Mouse (Mus musculus) MEL (cell line): ENCODE measurements at regions not wholly inside any gene's neighbourhood (a gene's known extent, or its start where the extent isn't known, plus 50 kb on each side); places are given as distances from the start of the nearest gene placed in this dataset.

ENCODE experiments used
- DNase-seq: peaks from one replicate; pipeline ENCODE4 v3.0.0; 2011; ENCODE audit warnings: low read depth, low spot score
- H3K27ac ChIP-seq: 2 replicates; pipeline ENCODE4 v1.5.1; 2012; ENCODE audit warnings: low read depth, mild to moderate bottlenecking, control low read depth, low read length, moderate library complexity; ENCODE audit not compliant: control insufficient read depth
- H3K27me3 ChIP-seq, 2 experiments: fragments of 150-350 bp in 1 of 2; sonication (generic) in 1 of 2; 2 replicates each; pipeline ENCODE4 v1.6.1; 2012; ENCODE audit warnings: low read length in 2 of 2, mild to moderate bottlenecking in 2 of 2, improper control_type of control experiment in 1 of 2, moderate library complexity in 1 of 2; ENCODE audit not compliant: insufficient read depth in 2 of 2, control insufficient read depth in 1 of 2
- H3K36me3 ChIP-seq, 2 experiments: 2 replicates each; pipeline ENCODE4 v1.6.1; 2012 to 2014; ENCODE audit warnings: low read length in 2 of 2, improper control_type of control experiment in 1 of 2, inconsistent platforms in 1 of 2, mild to moderate bottlenecking in 1 of 2; ENCODE audit not compliant: insufficient read depth in 2 of 2, control insufficient read depth in 1 of 2
- H3K4me1 ChIP-seq, 2 experiments: fragments of 150-350 bp in 1 of 2; sonication (generic) in 1 of 2; 2 replicates each; pipeline ENCODE4 v1.6.1; 2012; ENCODE audit warnings: low read length in 2 of 2, improper control_type of control experiment in 1 of 2, mild to moderate bottlenecking in 1 of 2; ENCODE audit not compliant: insufficient read depth in 2 of 2, control insufficient read depth in 1 of 2
- H3K4me3 ChIP-seq, 2 experiments: fragments of 150-350 bp in 1 of 2; sonication (generic) in 1 of 2; 2 replicates each; pipeline ENCODE4 v1.5.1; 2012; ENCODE audit warnings: low read depth in 2 of 2, low read length in 2 of 2, mild to moderate bottlenecking in 2 of 2, moderate library complexity in 2 of 2, control low read depth in 1 of 2, improper control_type of control experiment in 1 of 2; ENCODE audit not compliant: control insufficient read depth in 1 of 2, insufficient read depth in 1 of 2
- H3K79me2 ChIP-seq: 2 replicates; pipeline ENCODE4 v1.6.1; 2012; ENCODE audit warnings: mild to moderate bottlenecking, low read length, moderate library complexity; ENCODE audit not compliant: control insufficient read depth, poor library complexity, insufficient read depth
- H3K9ac ChIP-seq: 2 replicates; pipeline ENCODE4 v1.6.1; 2012; ENCODE audit warnings: low read depth, mild to moderate bottlenecking, control low read depth, low read length, moderate library complexity; ENCODE audit not compliant: control insufficient read depth, poor library complexity, severe bottlenecking
- H3K9me3 ChIP-seq: fragments of 150-350 bp; sonication (generic); replicated peaks from 2 replicates; pipeline ENCODE4 v1.6.1; 2012; ENCODE audit warnings: mild to moderate bottlenecking, low read length, improper control_type of control experiment, moderate library complexity; ENCODE audit not compliant: insufficient read depth
- HCFC1 ChIP-seq: IDR thresholded peaks from 2 replicates; pipeline ENCODE4 v1.6.1; 2012; ENCODE audit warnings: low read depth, mild to moderate bottlenecking, inconsistent platforms, low read length, improper control_type of control experiment, moderate library complexity
- JUND ChIP-seq: IDR thresholded peaks from 2 replicates; pipeline ENCODE4 v1.6.1; 2011; ENCODE audit warnings: low read depth, mild to moderate bottlenecking, improper control_type of control experiment, low read length
- MAZ ChIP-seq: IDR thresholded peaks from 2 replicates; pipeline ENCODE4 v1.6.1; 2012; ENCODE audit warnings: low read depth, mild to moderate bottlenecking, inconsistent platforms, low read length, improper control_type of control experiment
- MEF2A ChIP-seq: IDR thresholded peaks from 2 replicates; pipeline ENCODE4 v1.6.1; 2014; ENCODE audit warnings: low read depth, mild to moderate bottlenecking, inconsistent platforms, low read length, improper control_type of control experiment; ENCODE audit not compliant: poor library complexity, insufficient replicate concordance, severe bottlenecking; ENCODE audit errors: extremely low read depth
- POLR2A ChIP-seq, 2 experiments: IDR thresholded peaks; 2 replicates each; pipeline ENCODE4 v1.6.1; 2011 to 2012; ENCODE audit warnings: low read length in 2 of 2, mild to moderate bottlenecking in 2 of 2, control low read depth in 1 of 2, improper control_type of control experiment in 1 of 2, low read depth in 1 of 2, moderate library complexity in 1 of 2; ENCODE audit not compliant: control insufficient read depth in 1 of 2, insufficient read depth in 1 of 2, poor library complexity in 1 of 2
- POLR2AphosphoS5 ChIP-seq: IDR thresholded peaks from 2 replicates; pipeline ENCODE4 v1.6.1; 2012; ENCODE audit warnings: low read depth, borderline replicate concordance, mild to moderate bottlenecking, inconsistent platforms, low read length, moderate library complexity, mixed read lengths
- SIN3A ChIP-seq: IDR thresholded peaks from 2 replicates; pipeline ENCODE4 v1.6.1; 2012; ENCODE audit warnings: low read length, improper control_type of control experiment, inconsistent platforms
- SMC3 ChIP-seq: IDR thresholded peaks from 2 replicates; pipeline ENCODE4 v1.6.1; 2011; ENCODE audit warnings: low read depth, low read length, improper control_type of control experiment
- USF2 ChIP-seq, 2 experiments: IDR thresholded peaks; 2 replicates each; pipeline ENCODE4 v1.6.1; 2011 to 2012; ENCODE audit warnings: improper control_type of control experiment in 2 of 2, low read length in 2 of 2, borderline replicate concordance in 1 of 2, inconsistent platforms in 1 of 2, low read depth in 1 of 2, mild to moderate bottlenecking in 1 of 2; ENCODE audit not compliant: insufficient read depth in 1 of 2
- ZC3H11A ChIP-seq: IDR thresholded peaks from 2 replicates; pipeline ENCODE4 v1.6.1; 2012; ENCODE audit warnings: low read depth, mild to moderate bottlenecking, inconsistent platforms, low read length, improper control_type of control experiment

- Histone ChIP-seq H3K79me2 (no peaks in the 10 kb centered on the region), H3K9ac (no peak overlapping the region), H3K4me3 (no peak overlapping the region), H3K27ac (no peak overlapping the region), H3K4me1 (no peaks in the 10 kb centered on the region), H3K9me3 (no peaks in the 10 kb centered on the region), H3K27me3 (no peaks in the 10 kb centered on the region), H3K36me3 (no peaks in the 10 kb centered on the region)
- no peak for TF ChIP-seq POLR2A (IDR thresholded peaks at IDR 0.05; ENCODE audit: control insufficient read depth in 1 of 2, insufficient read depth in 1 of 2, low read depth in 1 of 2, low read length in 2 of 2, poor library complexity in 1 of 2)
- no peak for TF ChIP-seq JUND
- TF ChIP-seq ZC3H11A = no peak
- no peak for TF ChIP-seq SMC3
- TF ChIP-seq USF2 (IDR thresholded peaks at IDR 0.05; ENCODE audit: borderline replicate concordance in 1 of 2, insufficient read depth in 1 of 2, low read depth in 1 of 2, low read length in 2 of 2) = no peak
- no peak for TF ChIP-seq HCFC1
- no peak for TF ChIP-seq MAZ
- no peak for TF ChIP-seq POLR2AphosphoS5
- TF ChIP-seq SIN3A = no peak
- no peak for DNase-seq
Observed at GRCm38 (mm10) chrX:99199669-99200068, 63.7 kb downstream of the Efnb1 start.

DNA sequence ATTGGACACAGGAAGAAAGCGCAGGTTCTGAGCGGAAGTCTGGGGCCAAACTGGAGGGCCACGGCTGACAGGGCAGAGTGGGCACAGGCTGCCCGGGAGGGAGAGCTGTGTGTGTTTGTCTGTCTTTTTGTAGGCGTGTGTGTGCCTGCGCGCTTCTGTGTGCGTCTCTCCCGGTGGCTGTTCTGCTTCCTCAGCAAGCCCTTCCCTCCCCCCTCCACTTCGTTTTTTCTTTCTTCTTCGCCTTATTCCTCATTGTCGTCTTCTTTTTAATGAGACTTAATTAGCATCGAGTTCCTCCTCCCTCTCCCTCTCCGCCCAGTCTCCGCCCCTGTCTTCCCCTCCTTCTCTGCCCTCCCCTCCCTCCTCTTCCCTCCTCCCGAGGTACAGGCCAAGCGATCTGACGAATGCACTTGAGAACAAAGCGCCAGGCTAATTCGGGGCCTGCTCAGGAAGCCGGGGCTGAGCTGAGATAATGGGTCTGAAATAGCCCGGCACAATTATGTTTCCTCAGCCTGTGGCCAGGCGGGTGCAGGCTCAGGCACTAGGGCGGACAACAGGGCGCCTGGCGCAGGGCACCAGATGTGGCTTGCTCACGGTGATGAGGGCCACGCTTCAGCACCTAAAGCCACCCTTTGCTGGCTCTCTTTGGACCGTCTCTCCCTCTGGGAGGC is 63.2 kb downstream of the Efnb1 start:
- Histone ChIP-seq H3K27ac (no peak overlapping the region), H3K4me1 (no peaks in the 10 kb centered on the region), H3K79me2 (no peaks in the 10 kb centered on the region), H3K4me3 (peak overlapping the region; percentile 43 to 46; a peak in 3 of 4 replicates), H3K27me3 (no peaks in the 10 kb centered on the region), H3K9ac (peak overlapping the region; percentile 47), H3K36me3 (no peaks in the 10 kb centered on the region), H3K9me3 (no peaks in the 10 kb centered on the region)
- peak; percentile 65 for DNase-seq
- TF ChIP-seq MEF2A (no peak), MAZ (peak; percentile 69; the same call in 1 of the 2 replicates)
